Mouse (Mus musculus) urinary bladder, postnatal 4 days (tissue): Measurements from ENCODE around the gene Olfr1275.

Source experiments
- DNase-seq, 2 experiments: peaks; one replicate each; pipeline ENCODE4 v3.0.0; 2021 to 2022; ENCODE audit warnings: low spot score in 2 of 2

Gene Olfr1275

DNA sequence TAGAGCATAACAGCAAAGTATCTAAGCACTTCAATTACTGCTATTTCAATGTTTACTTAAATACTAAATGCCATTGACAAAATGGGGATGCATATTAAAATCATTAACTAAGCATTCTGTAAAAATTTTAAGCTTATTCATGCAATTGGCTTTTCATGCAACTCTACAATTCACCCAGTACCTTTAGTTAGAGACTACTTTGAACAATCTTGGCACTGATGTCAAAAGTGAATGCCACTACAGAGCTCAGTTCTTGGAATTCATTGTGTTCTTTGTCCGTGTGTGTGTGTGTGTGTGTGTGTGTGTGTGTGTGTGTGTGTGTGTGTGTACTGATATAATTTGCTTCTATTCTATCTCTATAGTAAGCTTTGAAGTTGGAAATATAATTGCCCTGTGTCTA is at the start of gene Olfr1275:
TSS of gene Olfr1275 (minus strand) at position 101 of the 400 bp plus-strand sequence.
- DNase-seq, result no peak

- no peak for DNase-seq
Measured at GRCm38 (mm10) chr2:111274006-111274405, 38.9 kb upstream of the Olfr1275 start, which contains the start of gene Olfr1277. TSS of gene Olfr1277 (minus strand) at chr2:111274106.

DNA sequence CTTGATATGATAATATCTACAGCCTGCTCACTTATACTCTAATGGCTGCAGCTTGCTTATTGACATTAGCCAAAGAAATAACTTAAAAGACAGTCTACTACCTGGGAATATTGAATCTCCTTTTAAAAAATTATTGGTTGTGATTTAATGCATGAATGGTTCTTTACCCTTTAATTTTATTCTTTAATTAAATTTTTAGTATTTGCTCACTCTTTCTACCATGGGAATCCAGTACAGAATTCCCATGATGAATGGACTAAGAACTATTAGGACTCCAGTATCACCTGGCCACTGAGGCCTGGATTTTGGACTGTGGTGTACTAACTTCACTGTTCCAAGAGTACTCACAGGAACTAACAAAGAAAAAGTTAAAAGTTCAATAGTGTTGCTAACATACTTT is 19.1 kb upstream of the Olfr1275 start, which contains the start of gene Olfr1276:
TSS of gene Olfr1276 (plus strand) at position 301 of the 400 bp plus-strand sequence.
- no peak for DNase-seq

- DNase-seq, result no peak
Measured at GRCm38 (mm10) chr2:111229502-111229901, 5.6 kb downstream of the Olfr1275 start, which contains the start of gene 4930430A15Rik. TSS of gene 4930430A15Rik (minus strand) at chr2:111229602.

GRCm38 (mm10) chr2:111182068-111182467 is 53.0 kb downstream of the Olfr1275 start:
- DNase-seq, result no peak
